Mouse (Mus musculus): ENCODE measurements around the gene Prr11.

- no peak for TF ChIP-seq POLR2A (IDR thresholded peaks at IDR 0.05; ENCODE audit: borderline replicate concordance, insufficient read depth, low read length)
- no peak for TF ChIP-seq CTCF (IDR thresholded peaks at IDR 0.05; ENCODE audit: borderline replicate concordance, insufficient read depth, low read depth, low read length)
These were observed 61.5 kb downstream of the Prr11 start for GRCm38 (mm10) chr11:87046968-87047367.

All from cerebellum, adult 2 months (tissue).